22 mouse cellular contexts compared by ENCODE assay signal in the genomic region with DNA sequence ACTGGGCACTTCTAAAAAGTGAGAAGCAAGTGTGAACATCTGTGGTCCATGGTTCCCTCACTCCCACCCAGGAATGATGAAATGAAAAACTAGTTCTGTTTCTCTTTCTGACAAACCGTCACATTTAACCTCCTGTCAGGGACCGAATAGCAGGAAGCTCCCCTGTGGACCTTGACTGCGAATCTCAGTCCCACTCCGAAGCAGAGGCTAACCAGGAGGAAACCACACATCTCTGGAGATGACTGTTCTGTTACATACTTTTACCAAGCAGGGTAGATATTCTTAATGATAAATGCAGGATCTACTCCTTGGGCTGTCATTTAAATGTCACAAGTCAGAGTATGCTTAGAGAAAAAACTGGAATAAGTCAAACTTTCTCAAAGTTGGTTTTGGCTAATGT.
DNase-seq lines count a peak whose midpoint lies in the region; ATAC-seq and TF ChIP-seq lines count a peak whose summit lies in the region.
"Had no signal": no experiment of that assay in that cellular context is flagged by ENCODE, and none has a peak within 500 bp of the region (broad histone marks: within the 10 kb centered on the region; RNA-seq: fewer than 3 reads in every experiment).

No protein-coding gene starts in this region.

- WGBS in liver, embryonic 12.5 days (ENCODE audit: insufficient replicate concordance): 28% methylated on average over 4 of the region's 4 CpGs

- H3K4me3 ChIP-seq in layer of hippocampus, adult 2 months: no peak overlapping the region
- H3K4me3 ChIP-seq in CH12.LX (replicated peaks in 1 of 3; ENCODE audit: low read depth in 2 of 3, low read length in 2 of 3, poor library complexity in 1 of 3): no peak overlapping the region
- no peak overlapping the region for H3K4me3 ChIP-seq in liver, embryonic 12.5 days

- H3K9me3 ChIP-seq in CH12.LX (replicated peaks; ENCODE audit: low read length): no peaks in the 10 kb centered on the region
- no peaks in the 10 kb centered on the region for H3K9me3 ChIP-seq in liver, embryonic 12.5 days (replicated peaks)

- no peak overlapping the region for H3K9ac ChIP-seq in CH12.LX (ENCODE audit: insufficient read depth, low read depth)
- no peak overlapping the region for H3K9ac ChIP-seq in liver, embryonic 12.5 days

- H3K27me3 ChIP-seq in CH12.LX (replicated peaks): peaks cover 5% of the 10 kb centered on the region
- no peaks in the 10 kb centered on the region; the same call in 1 of the 2 replicates for H3K27me3 ChIP-seq in liver, embryonic 12.5 days (replicated peaks)
- H3K27me3 ChIP-seq: Patski had no signal

- ATAC-seq in common myeloid progenitor, adult 5-6 weeks (replicated peaks; ENCODE audit: low read depth, poor library complexity, severe bottlenecking): peak; percentile 32; the same call in 1 of the 2 replicates
- ATAC-seq in megakaryocyte progenitor cell, adult 5-6 weeks (replicated peaks; ENCODE audit: poor library complexity): peak; percentile 23; the same call in 1 of the 2 replicates
- no peak for ATAC-seq in liver, embryonic 12.5 days
- ATAC-seq: activated CD4-positive, CD25-positive, alpha-beta regulatory T cell, adult 4 months; CD4-positive, CD25-positive, alpha-beta regulatory T cell, adult 4 months; Patski had no signal

- no peak for TF ChIP-seq POLR2A in CH12.LX (IDR thresholded peaks at IDR 0.05; ENCODE audit: low read depth, low read length)

- no peak for DNase-seq in layer of hippocampus, adult 2 months (ENCODE audit: low spot score in 2 of 2)
- no peak for DNase-seq in layer of hippocampus, adult 9-10 months (ENCODE audit: low spot score)
- DNase-seq in CH12.LX (ENCODE audit: extremely low read depth): peak; percentile 50
- no peak for DNase-seq in embryo, embryonic 9.5 days (ENCODE audit: extremely low spot score)
- no peak for DNase-seq in right cerebral cortex, adult 18-20 months
- DNase-seq: adrenal gland, adult 2 months; adrenal gland, adult 8-10 months; adrenal gland, postnatal 10 days; adrenal gland, postnatal 14 days; adrenal gland, postnatal 25 days; adrenal gland, postnatal 36 days; B cell, adult 2 months; cerebellum, adult 11 months; cerebellum, adult 11-12 months; cerebellum, adult 18-20 months had no signal

- in situ Hi-C loops in CH12.LX (cut with MboI; ENCODE audit: low pct_ligation_motif_present, low pct_unique_long_range_greater_than_20kb, low sequenced_read_pairs): no loop called here

- TF ChIP-seq EP300 in CH12.LX (IDR thresholded peaks at IDR 0.05; ENCODE audit: low read length): peak; percentile 46; the same call in 1 of the 2 replicates

- H3K4me1 ChIP-seq in CH12.LX (ENCODE audit: control insufficient read depth in 1 of 2, insufficient read depth in 2 of 2): peaks cover 0 to 7% of the 10 kb centered on the region in 2 experiments; a peak in 1 of 4 replicates
- H3K4me1 ChIP-seq in liver, embryonic 12.5 days: no peaks in the 10 kb centered on the region

- no peaks in the 10 kb centered on the region for H3K36me3 ChIP-seq in CH12.LX (replicated peaks in 1 of 2; ENCODE audit: control insufficient read depth in 1 of 2, insufficient read depth in 1 of 2, low read length in 1 of 2)
- H3K36me3 ChIP-seq in liver, embryonic 12.5 days: no peaks in the 10 kb centered on the region
- H3K36me3 ChIP-seq: G1E had no signal

- peak overlapping the region; percentile 87 for H3K27ac ChIP-seq in layer of hippocampus, adult 2 months
- H3K27ac ChIP-seq in CH12.LX (ENCODE audit: insufficient read depth, low read depth): no peak overlapping the region
- no peak overlapping the region for H3K27ac ChIP-seq in liver, embryonic 12.5 days

- TF ChIP-seq RAD21 in CH12.LX (IDR thresholded peaks at IDR 0.05; ENCODE audit: low read depth, low read length): no peak

- peak overlapping the region; percentile 10; the same call in 1 of the 2 replicates for H3K4me2 ChIP-seq in CH12.LX (ENCODE audit: insufficient read depth, low read depth, poor library complexity, severe bottlenecking)
- no peak overlapping the region for H3K4me2 ChIP-seq in liver, embryonic 12.5 days

- dilution Hi-C loops in CH12.LX (cut with MboI; ENCODE audit: extremely low pct_ligation_motif_present, extremely low pct_unique_long_range_greater_than_20kb, low sequenced_read_pairs): no loop called here

- no peak for TF ChIP-seq CTCF in layer of hippocampus, adult 2 months (conservative IDR thresholded peaks at IDR 0.05)
- no peak for TF ChIP-seq CTCF in CH12.LX (conservative IDR thresholded peaks at IDR 0.05 in 1 of 2, IDR thresholded peaks at IDR 0.05 in 1 of 2; ENCODE audit: low read depth in 2 of 2, low read length in 2 of 2)

- no peaks in the 10 kb centered on the region for H3K79me2 ChIP-seq in CH12.LX (replicated peaks; ENCODE audit: control insufficient read depth, extremely low read depth, insufficient read depth, poor library complexity, severe bottlenecking)

TF ChIP-seq in CH12.LX, 34 proteins besides CTCF, POLR2A, EP300 and RAD21:
- no peak for TF ChIP-seq ZKSCAN1 (IDR thresholded peaks at IDR 0.05; ENCODE audit: borderline replicate concordance, low read depth, low read length)
- no peak for TF ChIP-seq NELFE (IDR thresholded peaks at IDR 0.05; ENCODE audit: low read depth, low read length)
- TF ChIP-seq UBTF (IDR thresholded peaks at IDR 0.05; ENCODE audit: low read depth, low read length): no peak
- no peak for TF ChIP-seq SIN3A (IDR thresholded peaks at IDR 0.05; ENCODE audit: low read length)
- no peak for TF ChIP-seq E2F4 (IDR thresholded peaks at IDR 0.05; ENCODE audit: insufficient replicate concordance, low read depth, low read length)
- TF ChIP-seq ETS1 (conservative IDR thresholded peaks at IDR 0.05; ENCODE audit: low read depth, low read length): no peak
- no peak for TF ChIP-seq RCOR1 (conservative IDR thresholded peaks at IDR 0.05; ENCODE audit: low read depth, low read length)
- TF ChIP-seq MYC (IDR thresholded peaks at IDR 0.05; ENCODE audit: low read depth, low read length): no peak
- peak; percentile 34; the same call in 1 of the 2 replicates for TF ChIP-seq JUND (conservative IDR thresholded peaks at IDR 0.05; ENCODE audit: low read depth, low read length)
- no peak for TF ChIP-seq PAX5 (IDR thresholded peaks at IDR 0.05; ENCODE audit: low read length)
- TF ChIP-seq IRF4 (IDR thresholded peaks at IDR 0.05; ENCODE audit: low read depth, low read length): peak; percentile 63; the same call in 1 of the 2 replicates
- 0 out of 2 replicates have a peak, but pooled peaks have one; percentile 24 for TF ChIP-seq BHLHE40 (IDR thresholded peaks at IDR 0.05; ENCODE audit: low read depth, low read length)
- TF ChIP-seq CHD1 (IDR thresholded peaks at IDR 0.05; ENCODE audit: low read depth, low read length): no peak
- TF ChIP-seq GABPA (IDR thresholded peaks at IDR 0.05; ENCODE audit: insufficient replicate concordance, low read depth, low read length): no peak
- no peak for TF ChIP-seq TBP (conservative IDR thresholded peaks at IDR 0.05; ENCODE audit: low read depth, low read length)
- no peak for TF ChIP-seq NRF1 (IDR thresholded peaks at IDR 0.05; ENCODE audit: low read depth, low read length)
- TF ChIP-seq ZC3H11A (IDR thresholded peaks at IDR 0.05; ENCODE audit: low read depth, low read length): no peak
- no peak for TF ChIP-seq ZMIZ1 (IDR thresholded peaks at IDR 0.05; ENCODE audit: low read depth, low read length)
- no peak for TF ChIP-seq ELF1 (IDR thresholded peaks at IDR 0.05; ENCODE audit: low read depth, low read length)
- TF ChIP-seq TCF12 (IDR thresholded peaks at IDR 0.05; ENCODE audit: low read depth, low read length): no peak
